Mouse (Mus musculus) forebrain, postnatal 0 days (tissue): ENCODE measurements around the gene Rgs6. TPM values are rescaled to one million over a fixed set of nuclear protein-coding genes. Genes with fewer than 3 reads are reported as not detected.

Experiments
- ATAC-seq: fragments of 200-750 bp; cut with Nextera tagmentation; 2 replicates; pipeline ENCODE4 v1.8.0; 2017; ENCODE audit warnings: mild to moderate bottlenecking, moderate library complexity
- DNase-seq: peaks from one replicate; pipeline ENCODE4 v3.0.0-alpha.2; 2015
- H3K27ac ChIP-seq: fragments of 300-500 bp; sonication (generic); 2 replicates; pipeline ENCODE4 v1.5.1; 2014; ENCODE audit warnings: low read depth, mild to moderate bottlenecking, antibody characterized with exemption, low read length, moderate library complexity, mixed read lengths
- H3K27me3 ChIP-seq: fragments of 300-500 bp; sonication (generic); 2 replicates; pipeline ENCODE4 v1.6.1; 2014; ENCODE audit warnings: mild to moderate bottlenecking, low read length, mixed read lengths; ENCODE audit not compliant: insufficient read depth
- H3K36me3 ChIP-seq: fragments of 300-500 bp; sonication (generic); 2 replicates; pipeline ENCODE4 v1.6.1; 2014; ENCODE audit warnings: mild to moderate bottlenecking, moderate library complexity; ENCODE audit not compliant: insufficient read depth
- H3K4me1 ChIP-seq: fragments of 300-500 bp; sonication (generic); 2 replicates; pipeline ENCODE4 v1.6.1; 2014; ENCODE audit warnings: antibody characterized with exemption; ENCODE audit not compliant: insufficient read depth
- H3K4me2 ChIP-seq: fragments of 300-500 bp; sonication (generic); 2 replicates; pipeline ENCODE4 v1.6.1; 2014; ENCODE audit warnings: low read depth, mild to moderate bottlenecking, moderate library complexity
- H3K4me3 ChIP-seq: fragments of 300-500 bp; sonication (generic); 2 replicates; pipeline ENCODE4 v1.5.1; 2014; ENCODE audit warnings: low read depth, low read length, mixed read lengths
- H3K9ac ChIP-seq: fragments of 300-500 bp; sonication (generic); 2 replicates; pipeline ENCODE4 v1.6.1; 2014; ENCODE audit warnings: mild to moderate bottlenecking
- H3K9me3 ChIP-seq: fragments of 300-500 bp; sonication (generic); 2 replicates; pipeline ENCODE4 v1.6.1; 2016; ENCODE audit warnings: low read length
- CTCF ChIP-seq: sonication (generic); IDR thresholded peaks from 2 replicates; pipeline ENCODE4 v1.5.1; 2016; ENCODE audit warnings: antibody characterized with exemption, control low read depth, low read depth
- WGBS: fragments of 180-500 bp; shearing (Covaris S2); extraction: QIAGEN DNeasy Blood & Tissue Kit; methylation state at CpG from one replicate; pipeline ENCODE4 v1.1.7; 2014; 5-methylcytosine and 5-hydroxymethylcytosine counted together
- polyA plus RNA-seq: library from polyadenylated mRNA; unstranded; fragments of >200 nt; fragmentation: Nextera tagmentation; extraction: Ambion mirVana; gene quantifications from 2 replicates; pipeline ENCODE4 v1.2.1, GENCODE M21; 2015
- total RNA-seq: library from RNA; depleted of rRNA; stranded (reverse); fragments of >200 nt; gene quantifications from 2 replicates; pipeline ENCODE4 v1.2.3, GENCODE M21; 2014

The Rgs6 gene
- total and polyA plus RNA-seq, 2 experiments from 2014 or later: 16.8 to 19.6 TPM

- Histone ChIP-seq H3K27me3 (no peaks in the 10 kb centered on the region), H3K9me3 (no peaks in the 10 kb centered on the region), H3K4me3 (no peak overlapping the region), H3K36me3 (no peaks in the 10 kb centered on the region), H3K27ac (no peak overlapping the region), H3K4me2 (no peak overlapping the region), H3K4me1 (no peaks in the 10 kb centered on the region), H3K9ac (no peak overlapping the region)
- 0 out of 2 replicates have a peak, but pooled peaks have one; percentile 25 for ATAC-seq
- DNase-seq: peak; percentile 50
- WGBS: 45% methylated on average over 11 of the region's 11 CpGs
- no peak for TF ChIP-seq CTCF
Observed at GRCm38 (mm10) chr12:83109891-83110630, 522.0 kb downstream of the Rgs6 start.

- Histone ChIP-seq H3K27me3 (no peaks in the 10 kb centered on the region), H3K36me3 (no peaks in the 10 kb centered on the region), H3K9ac (no peak overlapping the region), H3K4me3 (no peak overlapping the region), H3K9me3 (no peaks in the 10 kb centered on the region), H3K27ac (no peak overlapping the region), H3K4me1 (no peaks in the 10 kb centered on the region), H3K4me2 (no peak overlapping the region)
- ATAC-seq: no peak
- DNase-seq: no peak
- 45% methylated on average over 3 of the region's 3 CpGs for WGBS
- TF ChIP-seq CTCF: no peak
Observed at GRCm38 (mm10) chr12:83110711-83111110, 522.6 kb downstream of the Rgs6 start.

DNA sequence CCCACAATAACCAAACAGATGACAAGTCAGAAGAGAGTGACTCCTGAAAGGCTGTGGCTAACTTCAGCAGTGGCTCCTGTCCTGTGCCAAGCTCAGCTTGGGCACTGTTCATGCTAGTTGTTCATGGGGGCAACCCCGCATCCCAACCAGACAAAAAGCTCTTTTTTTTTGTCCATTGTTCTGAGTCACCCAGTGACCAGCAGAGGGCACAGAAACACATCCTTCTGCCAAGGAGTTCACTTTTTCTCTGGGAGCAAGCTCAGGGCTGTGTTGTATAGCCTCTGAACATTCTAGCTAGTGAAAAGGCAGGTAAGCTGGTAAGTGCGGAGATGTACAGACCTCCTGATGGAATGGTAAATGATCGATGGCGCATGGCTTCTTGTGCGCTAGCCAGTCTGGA, 524.2 kb downstream of the Rgs6 start:
- H3K4me2 ChIP-seq: no peak overlapping the region
- H3K27ac ChIP-seq: no peak overlapping the region
- TF ChIP-seq CTCF: peak; percentile 57
- H3K27me3 ChIP-seq: no peaks in the 10 kb centered on the region
- H3K9me3 ChIP-seq: no peaks in the 10 kb centered on the region
- 81% methylated on average over 5 of the region's 5 CpGs for WGBS
- DNase-seq: peak; percentile 39
- no peaks in the 10 kb centered on the region for H3K4me1 ChIP-seq
- ATAC-seq: no peak
- no peaks in the 10 kb centered on the region; the same call in 1 of the 2 replicates for H3K36me3 ChIP-seq
- no peak overlapping the region for H3K4me3 ChIP-seq
- H3K9ac ChIP-seq: no peak overlapping the region

GRCm38 (mm10) chr12:83112901-83113628, 525.0 kb downstream of the Rgs6 start:
- WGBS: 51% methylated on average over 6 of the region's 6 CpGs
- Histone ChIP-seq H3K4me3 (no peak overlapping the region), H3K27me3 (no peaks in the 10 kb centered on the region), H3K4me1 (no peaks in the 10 kb centered on the region), H3K27ac (0 out of 2 replicates have a peak overlapping the region, but pooled peaks have one; percentile 35), H3K36me3 (no peaks in the 10 kb centered on the region; the same call in 1 of the 2 replicates), H3K9ac (no peak overlapping the region), H3K4me2 (no peak overlapping the region), H3K9me3 (no peaks in the 10 kb centered on the region)
- peak; percentile 67 for ATAC-seq
- no peak for TF ChIP-seq CTCF
- DNase-seq: peak; percentile 43

- no peaks in the 10 kb centered on the region for H3K4me1 ChIP-seq
- H3K27ac ChIP-seq: 0 out of 2 replicates have a peak overlapping the region, but pooled peaks have one; percentile 35
- no peak for TF ChIP-seq CTCF
- 51% methylated on average over 3 of the region's 3 CpGs for WGBS
- no peaks in the 10 kb centered on the region; the same call in 1 of the 2 replicates for H3K36me3 ChIP-seq
- no peak overlapping the region for H3K4me2 ChIP-seq
- ATAC-seq: no peak
- no peak for DNase-seq
- H3K9ac ChIP-seq: no peak overlapping the region
- no peaks in the 10 kb centered on the region for H3K27me3 ChIP-seq
- H3K9me3 ChIP-seq: no peaks in the 10 kb centered on the region
- no peak overlapping the region for H3K4me3 ChIP-seq
Observed at GRCm38 (mm10) chr12:83113971-83114370, 525.9 kb downstream of the Rgs6 start.

- Histone ChIP-seq H3K9ac (no peak overlapping the region), H3K27me3 (no peaks in the 10 kb centered on the region)
- TF ChIP-seq CTCF: peak; percentile 94
Observed at GRCm38 (mm10) chr12:83114396-83115053, 526.4 kb downstream of the Rgs6 start.

DNA sequence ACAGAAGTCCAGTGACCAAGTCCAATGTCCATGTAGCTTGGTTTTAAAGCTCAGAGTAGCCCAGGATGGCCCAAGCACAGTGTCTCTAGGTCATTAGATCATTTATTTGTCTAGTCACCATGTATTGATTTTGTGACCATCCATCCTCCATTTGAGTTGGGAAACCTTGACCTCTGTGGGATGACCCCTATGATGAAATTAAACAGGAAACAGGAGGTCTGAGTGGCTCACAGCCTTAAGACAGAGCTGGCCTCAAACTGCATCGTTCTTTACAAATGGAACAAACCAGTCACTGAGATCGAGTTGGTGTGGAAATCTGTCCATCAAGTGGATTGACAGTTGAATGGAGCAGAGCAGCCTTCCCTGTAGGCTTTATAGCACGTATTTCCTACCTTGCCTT, 536.0 kb downstream of the Rgs6 start:
- no peak for ATAC-seq
- H3K4me1 ChIP-seq: no peaks in the 10 kb centered on the region
- H3K4me2 ChIP-seq: no peak overlapping the region
- H3K27me3 ChIP-seq: no peaks in the 10 kb centered on the region
- no peak overlapping the region for H3K9ac ChIP-seq
- H3K36me3 ChIP-seq: no peaks in the 10 kb centered on the region
- TF ChIP-seq CTCF: no peak
- no peak overlapping the region for H3K27ac ChIP-seq
- no peaks in the 10 kb centered on the region for H3K9me3 ChIP-seq
- no peak overlapping the region for H3K4me3 ChIP-seq
- WGBS: 44% methylated on average over 3 of the region's 3 CpGs
- DNase-seq: no peak

More at GRCm38 (mm10) chr12:83114396-83115053, 526.4 kb downstream of the Rgs6 start:
- Histone ChIP-seq H3K9me3 (no peaks in the 10 kb centered on the region), H3K4me2 (no peak overlapping the region), H3K4me1 (no peaks in the 10 kb centered on the region), H3K36me3 (no peaks in the 10 kb centered on the region; the same call in 1 of the 2 replicates), H3K27ac (no peak overlapping the region), H3K4me3 (no peak overlapping the region)
- whole genome bisulfite sequencing: 31% methylated on average over 5 of the region's 5 CpGs
- ATAC-seq (peak; percentile 50), DNase-seq (peak; percentile 81)
